Mouse (Mus musculus): ENCODE measurements at regions not wholly inside any gene's neighbourhood (a gene's known extent, or its start where the extent isn't known, plus 50 kb on each side); places are given as distances from the start of the nearest gene placed in this dataset.

GRCm38 (mm10) chr9:52451792-52452191 is 227.8 kb downstream of the AI593442 start:
- TF ChIP-seq CTCF (conservative IDR thresholded peaks at IDR 0.05) = no peak
- Histone ChIP-seq H3K27ac (no peak overlapping the region), H3K4me3 (no peak overlapping the region)
- no peak for DNase-seq (ENCODE audit: low spot score in 2 of 2)

DNA sequence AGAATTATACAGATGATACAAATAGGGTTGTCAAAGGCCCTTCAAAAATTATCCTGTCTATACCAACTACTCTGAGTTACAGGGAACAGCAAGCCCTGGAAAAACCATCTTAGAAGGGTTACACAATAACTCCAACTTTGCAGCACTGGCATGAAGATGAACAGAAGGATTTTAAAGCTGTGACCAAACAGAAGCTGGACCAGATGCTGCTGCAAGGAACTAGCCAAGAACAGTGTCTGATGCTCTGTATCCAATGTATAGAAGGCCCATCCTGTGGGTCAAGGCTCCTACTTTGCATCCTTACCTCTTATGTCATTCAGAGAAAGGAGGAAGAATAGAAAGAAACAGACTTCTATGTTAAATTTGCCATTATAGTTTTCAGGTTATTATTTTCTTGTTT is 231.3 kb downstream of the AI593442 start:
- no peak for DNase-seq (ENCODE audit: low spot score in 2 of 2)
- no peak for TF ChIP-seq CTCF (conservative IDR thresholded peaks at IDR 0.05)
- Histone ChIP-seq H3K4me3 (no peak overlapping the region), H3K27ac (no peak overlapping the region)

GRCm38 (mm10) chr9:52443228-52443627 is 236.4 kb downstream of the AI593442 start:
- no peak overlapping the region for H3K4me3 ChIP-seq
- H3K27ac ChIP-seq = no peak overlapping the region
- DNase-seq (ENCODE audit: low spot score in 2 of 2) = no peak
- no peak for TF ChIP-seq CTCF (conservative IDR thresholded peaks at IDR 0.05)

DNA sequence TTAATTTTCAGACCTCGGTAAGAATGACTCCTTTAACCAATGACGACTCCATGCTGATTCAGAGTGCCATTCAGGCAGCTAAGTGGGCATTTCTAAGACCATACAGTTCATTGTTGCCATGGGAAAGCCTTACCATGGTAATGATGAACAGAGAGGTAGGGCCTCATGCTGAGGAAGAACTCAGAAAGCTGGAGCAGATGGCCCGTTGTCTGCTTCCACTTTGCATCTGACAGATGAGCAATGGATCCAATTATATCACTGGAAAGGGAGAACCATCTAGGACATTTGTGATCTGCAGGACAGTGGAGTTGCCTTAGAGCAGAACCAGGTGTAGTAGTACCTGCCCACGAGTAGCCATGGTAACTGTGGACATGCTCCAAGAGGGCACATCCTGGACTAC is 245.4 kb downstream of the AI593442 start:
- Histone ChIP-seq H3K27ac (peak overlapping the region; percentile 69), H3K4me3 (no peak overlapping the region)
- DNase-seq (ENCODE audit: low spot score in 2 of 2) = peak; percentile 56 to 64
- TF ChIP-seq CTCF (conservative IDR thresholded peaks at IDR 0.05) = no peak

GRCm38 (mm10) chr9:52425413-52425812 is 254.2 kb downstream of the AI593442 start:
- no peak for TF ChIP-seq CTCF (conservative IDR thresholded peaks at IDR 0.05)
- DNase-seq (ENCODE audit: low spot score in 2 of 2) = no peak
- Histone ChIP-seq H3K4me3 (no peak overlapping the region), H3K27ac (no peak overlapping the region)

DNA sequence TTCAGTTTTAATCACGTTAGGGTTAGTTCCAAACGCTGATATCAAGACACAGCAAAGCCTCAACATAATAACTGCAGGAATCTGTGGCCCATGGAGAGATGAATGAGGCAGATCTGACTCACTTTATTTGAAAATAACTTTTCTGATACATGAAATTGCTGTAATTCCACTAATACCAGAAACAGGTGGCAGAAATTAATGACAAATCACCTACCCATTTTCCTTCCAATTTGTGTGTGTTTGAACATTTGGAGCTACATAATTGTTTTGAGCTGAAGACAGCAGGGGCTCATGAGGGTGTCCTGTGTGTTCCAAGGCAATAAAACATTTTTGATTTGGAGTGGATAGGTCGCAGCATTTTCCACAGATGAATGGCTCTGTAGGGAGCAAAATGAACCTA is 254.2 kb upstream of the Zc3h12c start:
- DNase-seq (ENCODE audit: low spot score in 2 of 2) = peak in 1 of 2 experiments; percentile 11
- no peak overlapping the region for H3K4me3 ChIP-seq
- no peak for TF ChIP-seq CTCF (conservative IDR thresholded peaks at IDR 0.05)
- H3K27ac ChIP-seq = peak overlapping the region; percentile 52; the same call in 1 of the 2 replicates

DNA sequence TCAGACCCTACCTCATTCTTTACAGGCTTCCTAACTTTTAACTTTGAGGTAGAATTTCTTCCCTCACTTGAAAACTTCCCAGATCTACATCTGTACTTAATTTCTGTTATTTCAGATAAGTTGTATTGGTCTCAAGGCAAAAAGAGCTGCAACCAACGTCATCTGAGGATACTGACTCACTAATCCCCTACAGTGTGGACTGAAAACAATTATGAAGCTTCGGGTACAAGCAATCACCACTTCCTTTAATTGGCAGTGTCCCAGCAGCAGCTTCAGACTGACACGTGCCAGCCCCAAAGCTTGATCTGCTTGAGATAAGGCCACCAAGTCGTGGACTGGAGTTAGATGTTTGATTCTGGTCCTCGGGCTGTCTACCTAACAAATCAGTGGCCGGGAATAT is 247.3 kb upstream of the Zc3h12c start:
- DNase-seq (ENCODE audit: low spot score in 2 of 2) = no peak
- Histone ChIP-seq H3K4me3 (no peak overlapping the region), H3K27ac (no peak overlapping the region)
- no peak for TF ChIP-seq CTCF (conservative IDR thresholded peaks at IDR 0.05)

DNA sequence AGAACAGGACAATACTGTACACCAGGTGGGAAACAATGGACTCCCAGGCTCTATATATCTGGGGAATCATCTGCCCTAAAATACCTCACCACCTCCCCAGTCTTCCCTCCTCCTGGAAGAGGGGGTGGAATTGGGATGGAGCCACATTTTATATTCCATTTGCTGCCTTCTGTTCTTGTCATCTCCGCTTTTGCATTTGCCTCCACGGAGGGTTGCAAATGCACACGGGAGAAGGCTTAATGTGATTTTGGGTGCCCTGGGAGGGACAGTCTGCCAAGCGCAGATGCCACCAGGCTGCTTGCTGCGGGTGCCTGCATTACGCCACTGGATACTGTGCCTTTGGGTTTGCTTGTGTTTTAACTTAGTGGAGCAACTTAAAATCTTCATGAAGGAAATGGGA is 239.5 kb upstream of the Zc3h12c start:
- Histone ChIP-seq H3K4me3 (no peak overlapping the region), H3K27ac (peak overlapping the region; percentile 67)
- no peak for TF ChIP-seq CTCF (conservative IDR thresholded peaks at IDR 0.05)
- DNase-seq (ENCODE audit: low spot score in 2 of 2) = peak; percentile 70 to 71

GRCm38 (mm10) chr9:52402496-52402895 is 234.1 kb upstream of the Zc3h12c start:
- Histone ChIP-seq H3K27ac (0 out of 2 replicates have a peak overlapping the region, but pooled peaks have one; percentile 32), H3K4me3 (no peak overlapping the region)
- no peak for DNase-seq (ENCODE audit: low spot score in 2 of 2)
- TF ChIP-seq CTCF (conservative IDR thresholded peaks at IDR 0.05) = no peak

DNA sequence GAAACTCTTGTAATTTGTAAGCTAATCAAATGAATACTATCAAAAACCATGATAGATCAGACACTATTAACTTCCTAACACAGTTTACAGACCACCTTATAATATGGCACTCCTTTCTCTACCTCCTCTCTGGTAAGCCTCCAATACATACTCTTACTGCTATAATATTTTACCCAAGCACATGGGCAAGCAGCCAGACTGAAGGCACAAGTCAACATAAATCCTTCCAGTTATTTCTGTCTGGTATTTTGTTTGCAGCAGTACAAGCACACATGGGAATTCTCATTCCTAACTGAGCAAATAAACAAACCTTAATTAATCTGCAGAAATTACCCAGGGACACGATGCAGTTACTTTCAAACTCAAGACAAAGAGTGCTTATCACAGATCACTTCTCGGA is 210.7 kb upstream of the Zc3h12c start:
- DNase-seq (ENCODE audit: low spot score in 2 of 2) = no peak
- Histone ChIP-seq H3K27ac (no peak overlapping the region), H3K4me3 (no peak overlapping the region)
- no peak for TF ChIP-seq CTCF (conservative IDR thresholded peaks at IDR 0.05)

DNA sequence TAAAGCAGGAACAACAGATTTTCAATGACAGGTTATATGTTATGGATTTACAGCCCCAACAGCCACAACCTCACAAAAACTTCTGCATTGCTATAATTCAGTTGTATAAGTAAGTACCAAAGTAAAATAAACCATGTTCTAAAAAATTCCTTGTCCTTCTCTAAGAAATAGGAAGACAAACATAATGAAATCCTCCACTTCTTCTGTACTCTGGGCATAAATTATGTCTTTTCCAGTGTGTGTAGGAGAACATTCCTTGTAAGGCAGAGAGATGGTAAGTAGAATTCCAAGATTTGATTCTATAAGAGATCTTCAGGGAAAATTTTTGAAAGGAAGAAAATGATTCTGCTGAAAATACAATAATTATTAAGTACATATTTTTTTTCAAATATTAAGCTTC is 209.4 kb upstream of the Zc3h12c start:
- Histone ChIP-seq H3K27ac (peak overlapping the region; percentile 46; the same call in 1 of the 2 replicates), H3K4me3 (no peak overlapping the region)
- no peak for TF ChIP-seq CTCF (conservative IDR thresholded peaks at IDR 0.05)
- DNase-seq (ENCODE audit: low spot score in 2 of 2) = no peak

DNA sequence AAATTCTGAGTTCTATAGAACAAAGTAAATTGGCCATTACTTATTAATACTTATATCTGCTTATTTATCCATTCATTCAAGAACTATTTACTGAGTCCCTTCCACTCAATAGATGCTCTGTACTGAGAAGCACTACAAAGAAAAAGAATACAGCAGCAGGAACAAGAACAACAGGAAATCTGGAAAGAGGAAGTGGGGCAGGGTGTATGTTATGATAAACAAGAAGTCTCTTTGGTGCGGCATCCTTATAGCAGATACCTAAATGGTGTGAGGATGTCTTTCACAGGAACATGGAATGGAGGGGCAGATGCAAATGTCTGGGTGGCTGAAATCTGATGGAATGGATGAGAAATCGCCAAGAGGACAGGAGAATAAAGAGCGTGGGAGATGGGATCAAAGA is 208.5 kb upstream of the Zc3h12c start:
- DNase-seq (ENCODE audit: low spot score in 2 of 2) = no peak
- H3K4me3 ChIP-seq = no peak overlapping the region
- H3K27ac ChIP-seq = no peak overlapping the region; the same call in 1 of the 2 replicates
- TF ChIP-seq CTCF (conservative IDR thresholded peaks at IDR 0.05) = no peak

DNA sequence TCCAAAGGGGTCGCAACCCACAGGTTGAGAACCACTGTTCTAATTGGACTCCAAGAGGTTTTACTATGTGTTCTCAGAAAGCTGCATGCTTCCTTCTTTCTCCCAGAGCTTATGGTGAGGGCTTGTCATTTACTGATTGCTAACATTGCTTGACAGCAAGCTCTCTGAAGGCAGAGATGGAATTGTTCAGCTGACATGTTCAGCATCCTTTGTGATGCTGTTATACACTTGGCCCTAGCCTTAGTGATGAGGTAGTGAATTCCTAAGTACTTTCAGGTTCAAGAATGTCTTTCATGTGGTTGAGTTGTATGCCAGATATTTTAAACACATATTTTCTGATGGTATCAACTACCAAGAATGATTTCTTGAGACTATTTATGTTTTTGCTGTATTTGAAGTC is 202.9 kb upstream of the Zc3h12c start:
- no peak for DNase-seq (ENCODE audit: low spot score in 2 of 2)
- TF ChIP-seq CTCF (conservative IDR thresholded peaks at IDR 0.05) = no peak
- no peak overlapping the region for H3K4me3 ChIP-seq
- no peak overlapping the region for H3K27ac ChIP-seq

GRCm38 (mm10) chr9:52368911-52369310 is 200.5 kb upstream of the Zc3h12c start:
- DNase-seq (ENCODE audit: low spot score in 2 of 2) = peak in 1 of 2 experiments; percentile 13
- H3K27ac ChIP-seq = no peak overlapping the region
- no peak for TF ChIP-seq CTCF (conservative IDR thresholded peaks at IDR 0.05)
- H3K4me3 ChIP-seq = no peak overlapping the region

DNA sequence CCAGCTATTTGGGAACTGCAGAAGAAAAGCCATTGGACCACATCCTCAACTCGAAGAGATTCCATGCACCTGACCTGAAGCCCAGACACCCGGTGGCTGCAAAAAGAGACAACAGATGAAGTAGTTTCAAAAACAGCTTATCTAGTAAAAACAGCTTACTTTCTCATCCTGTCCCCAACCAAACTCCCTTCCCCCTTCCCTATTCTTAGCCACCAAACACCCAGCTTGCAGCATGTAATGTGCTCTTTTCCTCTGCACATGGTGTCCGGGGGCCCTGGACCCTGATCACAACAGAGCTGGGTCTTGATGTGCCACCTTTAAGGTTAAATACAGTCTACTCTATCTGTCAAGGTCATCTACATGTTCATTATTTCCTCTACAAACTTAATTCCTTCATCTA is 199.7 kb upstream of the Zc3h12c start:
- Histone ChIP-seq H3K27ac (no peak overlapping the region), H3K4me3 (no peak overlapping the region)
- no peak for TF ChIP-seq CTCF (conservative IDR thresholded peaks at IDR 0.05)
- no peak for DNase-seq (ENCODE audit: low spot score in 2 of 2)
